Mouse (Mus musculus) embryo, embryonic 11 days (tissue): ENCODE data around the gene Cd209e.
"Not testable (repeated sequence)": the region's sequence is repeated elsewhere in the genome, so short reads cannot be mapped to it uniquely, and the experiment has no call there.

Source experiments
- DNase-seq: peaks from one replicate; pipeline ENCODE4 v3.0.0-alpha.2; 2015

The Cd209e gene

GRCm38 (mm10) chr8:3854209-3854608, at the start of gene Cd209e:
Gene Cd209e, minus strand, starts transcription at chr8:3854309.
- DNase-seq = no peak

- no peak for DNase-seq
Measured at GRCm38 (mm10) chr8:3878455-3878854, 24.3 kb upstream of the Cd209e start, which contains the start of gene Cd209d. Gene Cd209d, minus strand, starts transcription at chr8:3878555.

GRCm38 (mm10) chr8:3876121-3876520, 22.0 kb upstream of the Cd209e start:
- no peak for DNase-seq

- not testable (repeated sequence) for DNase-seq
Measured at GRCm38 (mm10) chr8:3862736-3863135, 8.6 kb upstream of the Cd209e start.

- no peak for DNase-seq
Measured at GRCm38 (mm10) chr8:3803091-3803490, 51.0 kb downstream of the Cd209e start.
